Mouse (Mus musculus) kidney, embryonic 15.5 days (tissue): ENCODE measurements around the gene Morc1. TPM values are rescaled to one million over a fixed set of nuclear protein-coding genes. Genes with fewer than 3 reads are reported as not detected.

Source experiments
- ATAC-seq: fragments of 200-750 bp; cut with Nextera tagmentation; replicated peaks from 2 replicates; pipeline ENCODE4 v1.8.0; 2017; ENCODE audit warnings: moderate TSS enrichment; ENCODE audit not compliant: low FRiP score
- H3K27ac ChIP-seq: fragments of 300-500 bp; sonication (generic); 2 replicates; pipeline ENCODE4 v1.5.1; 2015; ENCODE audit warnings: mild to moderate bottlenecking, inconsistent platforms
- H3K27me3 ChIP-seq: fragments of 300-500 bp; sonication (generic); 2 replicates; pipeline ENCODE4 v1.6.1; 2015; ENCODE audit warnings: inconsistent platforms
- H3K36me3 ChIP-seq: fragments of 300-500 bp; sonication (generic); 2 replicates; pipeline ENCODE4 v1.6.1; 2015; ENCODE audit warnings: inconsistent platforms
- H3K4me1 ChIP-seq: fragments of 300-500 bp; sonication (generic); 2 replicates; pipeline ENCODE4 v1.6.1; 2015; ENCODE audit warnings: inconsistent platforms
- H3K4me2 ChIP-seq: fragments of 300-500 bp; sonication (generic); 2 replicates; pipeline ENCODE4 v1.6.1; 2015; ENCODE audit warnings: moderate library complexity, mild to moderate bottlenecking, inconsistent platforms
- H3K4me3 ChIP-seq: fragments of 300-500 bp; sonication (generic); replicated peaks from 2 replicates; pipeline ENCODE4 v1.5.1; 2015; ENCODE audit warnings: mild to moderate bottlenecking, inconsistent platforms
- H3K9ac ChIP-seq: fragments of 300-500 bp; sonication (generic); 2 replicates; pipeline ENCODE4 v1.6.1; 2015; ENCODE audit warnings: mild to moderate bottlenecking, inconsistent platforms
- H3K9me3 ChIP-seq: fragments of 300-500 bp; sonication (generic); replicated peaks from 2 replicates; pipeline ENCODE4 v1.6.1; 2016; ENCODE audit warnings: inconsistent platforms
- WGBS: fragments of 180-500 bp; shearing (Covaris S2); methylation state at CpG from one replicate; pipeline ENCODE4 v1.1.7; 2015; ENCODE audit warnings: mixed read lengths; 5-methylcytosine and 5-hydroxymethylcytosine counted together
- polyA plus RNA-seq: library from polyadenylated mRNA; unstranded; fragments of >200 nt; fragmentation: Nextera tagmentation; extraction: Ambion mirVana; gene quantifications from 2 replicates; pipeline ENCODE4 v1.2.1, GENCODE M21; 2015

Gene Morc1
- polyA plus RNA-seq: not detected in 2 replicates

GRCm38 (mm10) chr16:48431027-48431426 lies at the start of gene Morc1:
Gene Morc1 (plus strand): TSS chr16:48431237.
- Histone ChIP-seq H3K36me3 (no peaks in the 10 kb centered on the region), H3K4me3 (no peak within 1 kb of the TSS), H3K4me2 (no peak within 1 kb of the TSS), H3K27ac (no peak within 1 kb of the TSS), H3K9me3 (no peaks in the 10 kb centered on the region), H3K4me1 (no peaks in the 10 kb centered on the region), H3K27me3 (0 out of 2 replicates have a peak, but pooled peaks cover 3% of the 10 kb centered on the region), H3K9ac (no peak within 1 kb of the TSS)
- 95% methylated on average over 15 of the region's 15 CpGs for WGBS
- ATAC-seq: no peak

- no peak for ATAC-seq
- no peaks in the 10 kb centered on the region for H3K9me3 ChIP-seq
- H3K4me2 ChIP-seq: no peak overlapping the region
- 69% methylated on average over 3 of the region's 3 CpGs for WGBS
- no peaks in the 10 kb centered on the region for H3K36me3 ChIP-seq
- H3K9ac ChIP-seq: no peak overlapping the region
- H3K27me3 ChIP-seq: no peaks in the 10 kb centered on the region
- no peaks in the 10 kb centered on the region for H3K4me1 ChIP-seq
- H3K27ac ChIP-seq: no peak overlapping the region
- H3K4me3 ChIP-seq: no peak overlapping the region
Measured at GRCm38 (mm10) chr16:48383582-48384257, 47.3 kb upstream of the Morc1 start.

- no peak for ATAC-seq
- Histone ChIP-seq H3K9ac (no peak overlapping the region), H3K27me3 (no peaks in the 10 kb centered on the region), H3K9me3 (no peaks in the 10 kb centered on the region), H3K27ac (no peak overlapping the region), H3K4me1 (no peaks in the 10 kb centered on the region), H3K4me2 (no peak overlapping the region), H3K36me3 (no peaks in the 10 kb centered on the region), H3K4me3 (no peak overlapping the region)
- 95% methylated on average over 2 of the region's 2 CpGs for WGBS
Measured at GRCm38 (mm10) chr16:48386982-48387381, 44.1 kb upstream of the Morc1 start.

GRCm38 (mm10) chr16:48395278-48395677 lies 35.8 kb upstream of the Morc1 start:
- Histone ChIP-seq H3K9ac (no peak overlapping the region), H3K4me1 (no peaks in the 10 kb centered on the region), H3K4me2 (no peak overlapping the region), H3K27me3 (no peaks in the 10 kb centered on the region), H3K4me3 (no peak overlapping the region), H3K36me3 (no peaks in the 10 kb centered on the region), H3K9me3 (no peaks in the 10 kb centered on the region), H3K27ac (no peak overlapping the region)
- WGBS: 90% methylated on average over 2 of the region's 2 CpGs
- no peak for ATAC-seq

- Histone ChIP-seq H3K4me3 (no peak overlapping the region), H3K4me2 (no peak overlapping the region), H3K27ac (no peak overlapping the region), H3K9me3 (no peaks in the 10 kb centered on the region), H3K9ac (no peak overlapping the region), H3K4me1 (peaks cover 7% of the 10 kb centered on the region; the same call in 1 of the 2 replicates), H3K27me3 (no peaks in the 10 kb centered on the region), H3K36me3 (no peaks in the 10 kb centered on the region)
- 66% methylated on average over 4 of the region's 4 CpGs for WGBS
- no peak for ATAC-seq
Measured at GRCm38 (mm10) chr16:48402963-48403362, 28.1 kb upstream of the Morc1 start.

GRCm38 (mm10) chr16:48403423-48403822 lies 27.6 kb upstream of the Morc1 start:
- Histone ChIP-seq H3K4me3 (no peak overlapping the region), H3K27me3 (no peaks in the 10 kb centered on the region), H3K27ac (no peak overlapping the region), H3K9me3 (no peaks in the 10 kb centered on the region), H3K4me1 (peaks cover 7% of the 10 kb centered on the region; the same call in 1 of the 2 replicates), H3K4me2 (no peak overlapping the region), H3K9ac (no peak overlapping the region), H3K36me3 (no peaks in the 10 kb centered on the region)
- ATAC-seq: no peak
- WGBS: 81% methylated on average over 3 of the region's 3 CpGs

GRCm38 (mm10) chr16:48404009-48404408 lies 27.0 kb upstream of the Morc1 start:
- no peaks in the 10 kb centered on the region for H3K27me3 ChIP-seq
- H3K4me1 ChIP-seq: peaks cover 7% of the 10 kb centered on the region; the same call in 1 of the 2 replicates
- H3K4me3 ChIP-seq: no peak overlapping the region
- ATAC-seq: no peak
- no peaks in the 10 kb centered on the region for H3K9me3 ChIP-seq
- H3K9ac ChIP-seq: no peak overlapping the region
- no peaks in the 10 kb centered on the region for H3K36me3 ChIP-seq
- H3K4me2 ChIP-seq: no peak overlapping the region
- no peak overlapping the region for H3K27ac ChIP-seq

- Histone ChIP-seq H3K4me2 (no peak overlapping the region), H3K36me3 (no peaks in the 10 kb centered on the region), H3K9me3 (no peaks in the 10 kb centered on the region), H3K9ac (no peak overlapping the region), H3K27me3 (no peaks in the 10 kb centered on the region), H3K27ac (no peak overlapping the region), H3K4me3 (no peak overlapping the region), H3K4me1 (peaks cover 18% of the 10 kb centered on the region; the same call in 1 of the 2 replicates)
- peak; percentile 84 for ATAC-seq
- WGBS: 34% methylated on average over 10 of the region's 10 CpGs
Measured at GRCm38 (mm10) chr16:48405674-48406403, 25.2 kb upstream of the Morc1 start.

GRCm38 (mm10) chr16:48409580-48409979 lies 21.5 kb upstream of the Morc1 start:
- no peaks in the 10 kb centered on the region for H3K36me3 ChIP-seq
- H3K9ac ChIP-seq: no peak overlapping the region
- no peak overlapping the region for H3K27ac ChIP-seq
- H3K4me1 ChIP-seq: peaks cover 18% of the 10 kb centered on the region; the same call in 1 of the 2 replicates
- 21% methylated on average over 7 of the region's 7 CpGs for WGBS
- no peaks in the 10 kb centered on the region for H3K27me3 ChIP-seq
- peak; percentile 44; the same call in 1 of the 2 replicates for ATAC-seq
- H3K4me3 ChIP-seq: no peak overlapping the region
- no peaks in the 10 kb centered on the region for H3K9me3 ChIP-seq
- peak overlapping the region; percentile 46 for H3K4me2 ChIP-seq

GRCm38 (mm10) chr16:48410125-48410524 lies 20.9 kb upstream of the Morc1 start:
- Histone ChIP-seq H3K27ac (no peak overlapping the region), H3K9me3 (no peaks in the 10 kb centered on the region), H3K4me1 (peaks cover 18% of the 10 kb centered on the region; the same call in 1 of the 2 replicates), H3K27me3 (no peaks in the 10 kb centered on the region), H3K4me3 (no peak overlapping the region), H3K36me3 (no peaks in the 10 kb centered on the region), H3K4me2 (no peak overlapping the region), H3K9ac (no peak overlapping the region)
- WGBS: 65% methylated on average over 3 of the region's 3 CpGs
- no peak for ATAC-seq

GRCm38 (mm10) chr16:48412246-48412645 lies 18.8 kb upstream of the Morc1 start, which contains the start of gene Gm5485:
Gene Gm5485 (minus strand): TSS chr16:48412416.
- Histone ChIP-seq H3K9me3 (no peaks in the 10 kb centered on the region), H3K4me2 (no peak within 1 kb of the TSS), H3K27ac (no peak within 1 kb of the TSS), H3K36me3 (no peaks in the 10 kb centered on the region), H3K4me3 (no peak within 1 kb of the TSS), H3K4me1 (peaks cover 11% of the 10 kb centered on the region; the same call in 1 of the 2 replicates), H3K27me3 (peaks cover 3% of the 10 kb centered on the region; the same call in 1 of the 2 replicates), H3K9ac (no peak within 1 kb of the TSS)
- ATAC-seq: no peak
- WGBS: 71% methylated on average over 1 of the region's 1 CpGs

GRCm38 (mm10) chr16:48418557-48418956 lies 12.5 kb upstream of the Morc1 start:
- H3K4me1 ChIP-seq: no peaks in the 10 kb centered on the region
- no peak overlapping the region for H3K27ac ChIP-seq
- H3K9me3 ChIP-seq: no peaks in the 10 kb centered on the region
- no peak overlapping the region for H3K4me2 ChIP-seq
- H3K9ac ChIP-seq: no peak overlapping the region
- H3K4me3 ChIP-seq: no peak overlapping the region
- H3K27me3 ChIP-seq: peaks cover 3% of the 10 kb centered on the region; the same call in 1 of the 2 replicates
- WGBS: 40% methylated on average over 3 of the region's 3 CpGs
- H3K36me3 ChIP-seq: no peaks in the 10 kb centered on the region
- ATAC-seq: no peak
